Mouse (Mus musculus) MEL (cell line): Measurements from ENCODE around the gene Dennd4a. TPM values are rescaled to one million over a fixed set of nuclear protein-coding genes. Genes with fewer than 3 reads are reported as not detected.

Source experiments
- DNase-seq: peaks from one replicate; pipeline ENCODE4 v3.0.0; 2011; ENCODE audit warnings: low read depth, low spot score
- H3K27ac ChIP-seq: 2 replicates; pipeline ENCODE4 v1.5.1; 2012; ENCODE audit warnings: low read depth, mild to moderate bottlenecking, control low read depth, low read length, moderate library complexity; ENCODE audit not compliant: control insufficient read depth
- H3K27me3 ChIP-seq, 2 experiments: fragments of 150-350 bp in 1 of 2; sonication (generic) in 1 of 2; 2 replicates each; pipeline ENCODE4 v1.6.1; 2012; ENCODE audit warnings: low read length in 2 of 2, mild to moderate bottlenecking in 2 of 2, improper control_type of control experiment in 1 of 2, moderate library complexity in 1 of 2; ENCODE audit not compliant: insufficient read depth in 2 of 2, control insufficient read depth in 1 of 2
- H3K36me3 ChIP-seq, 2 experiments: 2 replicates each; pipeline ENCODE4 v1.6.1; 2012 to 2014; ENCODE audit warnings: low read length in 2 of 2, improper control_type of control experiment in 1 of 2, inconsistent platforms in 1 of 2, mild to moderate bottlenecking in 1 of 2; ENCODE audit not compliant: insufficient read depth in 2 of 2, control insufficient read depth in 1 of 2
- H3K4me1 ChIP-seq, 2 experiments: fragments of 150-350 bp in 1 of 2; sonication (generic) in 1 of 2; 2 replicates each; pipeline ENCODE4 v1.6.1; 2012; ENCODE audit warnings: low read length in 2 of 2, improper control_type of control experiment in 1 of 2, mild to moderate bottlenecking in 1 of 2; ENCODE audit not compliant: insufficient read depth in 2 of 2, control insufficient read depth in 1 of 2
- H3K4me3 ChIP-seq, 2 experiments: fragments of 150-350 bp in 1 of 2; sonication (generic) in 1 of 2; 2 replicates each; pipeline ENCODE4 v1.5.1; 2012; ENCODE audit warnings: low read depth in 2 of 2, low read length in 2 of 2, mild to moderate bottlenecking in 2 of 2, moderate library complexity in 2 of 2, control low read depth in 1 of 2, improper control_type of control experiment in 1 of 2; ENCODE audit not compliant: control insufficient read depth in 1 of 2, insufficient read depth in 1 of 2
- H3K79me2 ChIP-seq: 2 replicates; pipeline ENCODE4 v1.6.1; 2012; ENCODE audit warnings: mild to moderate bottlenecking, low read length, moderate library complexity; ENCODE audit not compliant: control insufficient read depth, poor library complexity, insufficient read depth
- H3K9ac ChIP-seq: 2 replicates; pipeline ENCODE4 v1.6.1; 2012; ENCODE audit warnings: low read depth, mild to moderate bottlenecking, control low read depth, low read length, moderate library complexity; ENCODE audit not compliant: control insufficient read depth, poor library complexity, severe bottlenecking
- H3K9me3 ChIP-seq: fragments of 150-350 bp; sonication (generic); replicated peaks from 2 replicates; pipeline ENCODE4 v1.6.1; 2012; ENCODE audit warnings: mild to moderate bottlenecking, low read length, improper control_type of control experiment, moderate library complexity; ENCODE audit not compliant: insufficient read depth
- BHLHE40 ChIP-seq: IDR thresholded peaks from 2 replicates; pipeline ENCODE4 v1.6.1; 2012; ENCODE audit warnings: low read depth, mild to moderate bottlenecking, inconsistent platforms, low read length, improper control_type of control experiment, borderline replicate concordance
- CHD2 ChIP-seq: IDR thresholded peaks from 2 replicates; pipeline ENCODE4 v1.6.1; 2011; ENCODE audit warnings: low read length, improper control_type of control experiment
- CTCF ChIP-seq, 3 experiments: IDR thresholded peaks in 2 of 3; conservative IDR thresholded peaks in 1 of 3; 2 replicates each; pipeline ENCODE4 v1.5.1; 2011 to 2012; ENCODE audit warnings: low read length in 3 of 3, low read depth in 2 of 3, mild to moderate bottlenecking in 2 of 3, improper control_type of control experiment in 1 of 3, inconsistent platforms in 1 of 3, mixed read lengths in 1 of 3, moderate library complexity in 1 of 3; ENCODE audit not compliant: control insufficient read depth in 1 of 3, insufficient read depth in 1 of 3, poor library complexity in 1 of 3, severe bottlenecking in 1 of 3
- ELF1 ChIP-seq: IDR thresholded peaks from 2 replicates; pipeline ENCODE4 v1.6.1; 2014; ENCODE audit warnings: low read depth, mild to moderate bottlenecking, inconsistent platforms, low read length, improper control_type of control experiment, moderate library complexity
- EP300 ChIP-seq, 2 experiments: IDR thresholded peaks; 2 replicates each; pipeline ENCODE4 v1.6.1; 2011; ENCODE audit warnings: improper control_type of control experiment in 2 of 2, low read length in 2 of 2, low read depth in 1 of 2, mild to moderate bottlenecking in 1 of 2
- ETS1 ChIP-seq: IDR thresholded peaks from 2 replicates; pipeline ENCODE4 v1.6.1; 2012; ENCODE audit warnings: low read depth, mild to moderate bottlenecking, inconsistent platforms, low read length, improper control_type of control experiment, moderate library complexity
- JUND ChIP-seq: IDR thresholded peaks from 2 replicates; pipeline ENCODE4 v1.6.1; 2011; ENCODE audit warnings: low read depth, mild to moderate bottlenecking, improper control_type of control experiment, low read length
- KAT2A ChIP-seq: conservative IDR thresholded peaks from 2 replicates; pipeline ENCODE4 v1.6.1; 2012; ENCODE audit warnings: low read depth, low read length, improper control_type of control experiment, inconsistent platforms
- MAFK ChIP-seq: IDR thresholded peaks from 2 replicates; pipeline ENCODE4 v1.6.1; 2011; ENCODE audit warnings: low read depth, mild to moderate bottlenecking, low read length, improper control_type of control experiment, borderline replicate concordance
- MEF2A ChIP-seq: IDR thresholded peaks from 2 replicates; pipeline ENCODE4 v1.6.1; 2014; ENCODE audit warnings: low read depth, mild to moderate bottlenecking, inconsistent platforms, low read length, improper control_type of control experiment; ENCODE audit not compliant: poor library complexity, insufficient replicate concordance, severe bottlenecking; ENCODE audit errors: extremely low read depth
- MYB ChIP-seq: IDR thresholded peaks from 2 replicates; pipeline ENCODE4 v1.6.1; 2011; ENCODE audit warnings: mild to moderate bottlenecking, low read depth, low read length, improper control_type of control experiment
- MYC ChIP-seq: IDR thresholded peaks from 2 replicates; pipeline ENCODE4 v1.6.1; 2011; ENCODE audit warnings: low read depth, mild to moderate bottlenecking, low read length, improper control_type of control experiment, moderate library complexity
- NELFE ChIP-seq: IDR thresholded peaks from 2 replicates; pipeline ENCODE4 v1.6.1; 2011; ENCODE audit warnings: low read depth, low read length, improper control_type of control experiment
- POLR2AphosphoS5 ChIP-seq: IDR thresholded peaks from 2 replicates; pipeline ENCODE4 v1.6.1; 2012; ENCODE audit warnings: low read depth, borderline replicate concordance, mild to moderate bottlenecking, inconsistent platforms, low read length, moderate library complexity, mixed read lengths
- RAD21 ChIP-seq: IDR thresholded peaks from 2 replicates; pipeline ENCODE4 v1.6.1; 2011; ENCODE audit warnings: mild to moderate bottlenecking, low read depth, low read length, improper control_type of control experiment
- SIN3A ChIP-seq: IDR thresholded peaks from 2 replicates; pipeline ENCODE4 v1.6.1; 2012; ENCODE audit warnings: low read length, improper control_type of control experiment, inconsistent platforms
- SMC3 ChIP-seq: IDR thresholded peaks from 2 replicates; pipeline ENCODE4 v1.6.1; 2011; ENCODE audit warnings: low read depth, low read length, improper control_type of control experiment
- TCF12 ChIP-seq: IDR thresholded peaks from 2 replicates; pipeline ENCODE4 v1.6.1; 2014; ENCODE audit warnings: low read depth, mild to moderate bottlenecking, inconsistent platforms, low read length, improper control_type of control experiment, moderate library complexity
- USF1 ChIP-seq: IDR thresholded peaks from 2 replicates; pipeline ENCODE4 v1.6.1; 2014; ENCODE audit warnings: low read depth, mild to moderate bottlenecking, inconsistent platforms, low read length, improper control_type of control experiment, moderate library complexity
- ZC3H11A ChIP-seq: IDR thresholded peaks from 2 replicates; pipeline ENCODE4 v1.6.1; 2012; ENCODE audit warnings: low read depth, mild to moderate bottlenecking, inconsistent platforms, low read length, improper control_type of control experiment
- ZKSCAN1 ChIP-seq: IDR thresholded peaks from 2 replicates; pipeline ENCODE4 v1.6.1; 2012; ENCODE audit warnings: low read depth, mild to moderate bottlenecking, inconsistent platforms, low read length, improper control_type of control experiment, moderate library complexity
- ZMIZ1 ChIP-seq: IDR thresholded peaks from 2 replicates; pipeline ENCODE4 v1.6.1; 2012; ENCODE audit warnings: low read depth, mild to moderate bottlenecking, inconsistent platforms, low read length, improper control_type of control experiment, moderate library complexity
- polyA plus RNA-seq, 2 experiments: library from polyadenylated mRNA; stranded (reverse) in 1 of 2; unstranded in 1 of 2; fragments of >175 nt in 1 of 2; fragments of >200 nt in 1 of 2; gene quantifications; 2 replicates each; pipeline versions ENCODE4 v1.2.1 to v1.2.4; 2012; ENCODE audit warnings: low replicate concordance in 2 of 2, low read depth in 1 of 2; ENCODE audit not compliant: insufficient read length in 2 of 2, insufficient read depth in 1 of 2, missing spikeins in 1 of 2
- total RNA-seq: library from RNA; depleted of rRNA; stranded (reverse); fragments of 300-350 nt; gene quantifications from 2 replicates; pipeline ENCODE4 v1.2.3, GENCODE M21; 2012

The Dennd4a gene
- total and polyA plus RNA-seq, 3 experiments: 7.7 to 74.8 (median 24.9) TPM

DNA sequence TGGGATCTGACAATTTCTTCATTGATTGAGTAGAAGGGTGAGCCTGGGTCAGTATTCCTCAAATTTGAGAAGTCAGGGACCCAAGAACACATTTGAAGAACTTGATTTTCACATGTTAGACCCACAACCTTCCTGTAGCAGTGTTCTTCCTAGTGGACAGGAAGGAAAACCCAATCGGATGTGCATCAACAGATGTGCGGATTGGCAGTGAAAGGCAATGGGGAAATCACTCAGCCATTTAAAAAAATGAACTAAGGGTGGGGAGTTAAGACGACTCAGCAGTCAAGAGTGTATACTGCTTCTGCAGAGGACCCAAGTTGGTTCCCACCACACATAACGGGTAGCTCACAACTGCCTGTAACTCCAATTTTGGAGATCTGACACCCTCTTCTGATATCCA lies 35.6 kb upstream of the Dennd4a start:
- TF ChIP-seq ETS1: no peak
- TF ChIP-seq BHLHE40: no peak
- no peak for TF ChIP-seq MYC
- TF ChIP-seq EP300 (IDR thresholded peaks at IDR 0.05; ENCODE audit: low read depth in 1 of 2, low read length in 2 of 2): no peak
- no peak for TF ChIP-seq ELF1
- TF ChIP-seq KAT2A: no peak
- no peak for TF ChIP-seq NELFE
- TF ChIP-seq MAFK: no peak
- no peak for TF ChIP-seq JUND
- TF ChIP-seq TCF12: no peak
- Histone ChIP-seq H3K27me3 (no peaks in the 10 kb centered on the region), H3K36me3 (peaks cover 0 to 9% of the 10 kb centered on the region in 2 experiments; a peak in 2 of 4 replicates), H3K9me3 (no peaks in the 10 kb centered on the region), H3K27ac (no peak overlapping the region), H3K9ac (no peak overlapping the region), H3K4me1 (peaks cover 3 to 11% of the 10 kb centered on the region in 2 experiments; a peak in 3 of 4 replicates), H3K4me3 (no peak overlapping the region), H3K79me2 (no peaks in the 10 kb centered on the region)
- DNase-seq: no peak

DNA sequence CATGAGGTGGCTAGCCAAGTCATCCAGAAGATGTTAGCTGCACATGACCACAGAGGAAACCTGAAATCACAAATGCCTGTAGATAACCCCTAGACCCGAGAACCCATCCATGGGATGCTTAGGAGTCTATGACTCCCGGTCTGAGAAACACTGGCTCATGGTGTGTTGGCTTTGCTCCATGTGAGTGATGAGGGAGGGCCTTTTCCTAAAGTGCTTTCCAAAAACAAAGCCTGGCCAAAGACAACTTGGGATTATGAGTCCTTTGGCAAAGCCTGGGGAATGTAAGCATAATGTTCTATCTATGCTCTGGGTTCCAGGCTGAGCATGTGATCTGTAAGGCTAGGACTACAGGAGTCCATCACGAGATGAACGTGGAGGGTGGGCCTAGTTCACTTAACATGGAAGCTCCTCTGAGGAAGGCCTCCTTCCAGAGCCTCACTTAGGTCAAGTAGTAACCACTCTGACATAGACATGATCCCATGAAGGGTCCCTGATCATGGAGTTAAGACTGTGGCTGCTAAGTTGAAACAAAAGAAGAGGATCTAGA lies 33.6 kb upstream of the Dennd4a start:
- no peak overlapping the region for H3K9ac ChIP-seq
- TF ChIP-seq ETS1: no peak
- TF ChIP-seq BHLHE40: no peak
- no peak for TF ChIP-seq MEF2A
- no peak for TF ChIP-seq ZMIZ1
- TF ChIP-seq ZKSCAN1: no peak

DNA sequence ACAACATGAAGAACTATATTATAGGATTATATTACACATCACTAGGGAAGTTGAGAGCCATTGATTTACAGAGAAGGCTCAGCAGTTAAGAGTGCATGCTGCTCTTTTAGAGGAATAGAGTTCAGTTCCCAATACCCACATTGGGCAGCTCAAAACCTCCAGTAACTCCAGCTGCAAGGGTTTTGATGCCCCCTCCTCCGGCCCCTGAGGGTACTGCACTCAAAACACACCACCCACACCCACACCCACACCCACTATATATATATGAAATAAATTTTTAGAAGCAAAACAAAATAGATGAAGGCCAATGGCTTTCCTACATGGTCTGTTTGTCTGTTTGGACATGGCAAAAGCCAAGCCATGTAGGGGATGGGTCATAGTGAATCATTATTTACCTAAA lies 33.0 kb upstream of the Dennd4a start:
- H3K9ac ChIP-seq: no peak overlapping the region
- TF ChIP-seq SMC3 (peak; percentile 36), ZC3H11A (no peak), JUND (no peak), CHD2 (no peak), RAD21 (peak; percentile 21), ELF1 (no peak), KAT2A (no peak), CTCF (IDR thresholded peaks at IDR 0.05 in 2 of 3, conservative IDR thresholded peaks at IDR 0.05 in 1 of 3; ENCODE audit: control insufficient read depth in 1 of 3, insufficient read depth in 1 of 3, low read depth in 2 of 3, low read length in 3 of 3, poor library complexity in 1 of 3, severe bottlenecking in 1 of 3) (peak; percentile 24 to 49 (median 43); a peak in 5 of 6 replicates), USF1 (no peak), SIN3A (no peak), MYB (no peak), POLR2AphosphoS5 (no peak), EP300 (IDR thresholded peaks at IDR 0.05; ENCODE audit: low read depth in 1 of 2, low read length in 2 of 2) (no peak)
- H3K9me3 ChIP-seq: no peaks in the 10 kb centered on the region
- peak; percentile 43 for DNase-seq
- H3K36me3 ChIP-seq: peaks cover 0 to 3% of the 10 kb centered on the region in 2 experiments; a peak in 1 of 4 replicates
- H3K27me3 ChIP-seq: no peaks in the 10 kb centered on the region
- H3K27ac ChIP-seq: no peak overlapping the region
- peaks cover 3% of the 10 kb centered on the region in 2 experiments; a peak in 3 of 4 replicates for H3K4me1 ChIP-seq
- H3K4me3 ChIP-seq: no peak overlapping the region
- H3K79me2 ChIP-seq: no peaks in the 10 kb centered on the region

More for the DNA sequence above, 33.6 kb upstream of the Dennd4a start:
- Histone ChIP-seq H3K4me3 (no peak overlapping the region), H3K27me3 (no peaks in the 10 kb centered on the region), H3K27ac (no peak overlapping the region), H3K9me3 (no peaks in the 10 kb centered on the region), H3K36me3 (peaks cover 0 to 3% of the 10 kb centered on the region in 2 experiments; a peak in 1 of 4 replicates), H3K4me1 (peaks cover 3% of the 10 kb centered on the region in 2 experiments; a peak in 3 of 4 replicates), H3K79me2 (no peaks in the 10 kb centered on the region)
- no peak for DNase-seq
